Mouse (Mus musculus): ENCODE results near the gene Ndufv3. TPM values are rescaled to one million over a fixed set of nuclear protein-coding genes. Genes with fewer than 3 reads are reported as not detected.
"Not testable (repeated sequence)": the region's sequence is repeated elsewhere in the genome, so short reads cannot be mapped to it uniquely, and the experiment has no call there.

The Ndufv3 gene
- total and polyA plus RNA-seq, 3 experiments = 158 to 1,046 (median 189) TPM

DNA sequence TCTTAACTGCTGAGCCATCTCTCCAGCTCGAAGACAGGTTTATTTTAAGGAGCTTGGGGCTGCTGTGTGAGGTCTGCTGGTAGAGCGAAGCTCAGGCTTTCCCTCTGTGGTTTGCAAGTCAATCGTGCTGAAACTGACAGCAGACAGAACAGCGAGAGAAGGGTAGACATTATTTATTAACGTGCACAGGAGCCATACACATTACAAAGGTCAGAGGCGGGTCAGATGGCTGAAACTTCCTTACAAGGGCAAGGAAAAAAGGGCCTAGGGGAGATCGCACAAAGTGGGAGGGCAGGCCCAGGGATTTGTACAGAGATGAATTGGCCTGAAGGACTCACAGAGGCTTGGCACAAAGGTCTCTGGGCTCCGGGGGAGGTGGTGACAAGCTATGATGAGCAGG lies 29.5 kb downstream of the Ndufv3 start:
- H3K79me2 ChIP-seq (ENCODE audit: control insufficient read depth, insufficient read depth, low read length, poor library complexity) = no peaks in the 10 kb centered on the region; the same call in 1 of the 2 replicates
- no peak overlapping the region for H3K4me3 ChIP-seq (ENCODE audit: control insufficient read depth in 1 of 2, insufficient read depth in 1 of 2, low read depth in 2 of 2, low read length in 2 of 2)
- H3K27ac ChIP-seq (ENCODE audit: control insufficient read depth, low read depth, low read length) = no peak overlapping the region
- TF ChIP-seq MYB (IDR thresholded peaks at IDR 0.05; ENCODE audit: low read depth, low read length) (no peak), USF1 (IDR thresholded peaks at IDR 0.05; ENCODE audit: low read depth, low read length) (no peak), ZC3H11A (IDR thresholded peaks at IDR 0.05; ENCODE audit: low read depth, low read length) (no peak), ZKSCAN1 (IDR thresholded peaks at IDR 0.05; ENCODE audit: low read depth, low read length) (no peak), MYC (IDR thresholded peaks at IDR 0.05; ENCODE audit: low read depth, low read length) (no peak), UBTF (IDR thresholded peaks at IDR 0.05; ENCODE audit: borderline replicate concordance, insufficient read depth, low read depth, low read length) (no peak), POLR2AphosphoS5 (IDR thresholded peaks at IDR 0.05; ENCODE audit: borderline replicate concordance, low read depth, low read length) (no peak), POLR2AphosphoS2 (IDR thresholded peaks at IDR 0.05; ENCODE audit: low read length) (no peak), CTCF (IDR thresholded peaks at IDR 0.05 in 2 of 3, conservative IDR thresholded peaks at IDR 0.05 in 1 of 3; ENCODE audit: control insufficient read depth in 1 of 3, insufficient read depth in 1 of 3, low read depth in 2 of 3, low read length in 3 of 3, poor library complexity in 1 of 3, severe bottlenecking in 1 of 3) (no peak)
- H3K9me3 ChIP-seq (replicated peaks; ENCODE audit: insufficient read depth, low read length) = no peaks in the 10 kb centered on the region
- no peaks in the 10 kb centered on the region for H3K36me3 ChIP-seq (ENCODE audit: control insufficient read depth in 1 of 2, insufficient read depth in 2 of 2, low read length in 2 of 2)
- no peak for DNase-seq (ENCODE audit: low read depth, low spot score)
- H3K4me1 ChIP-seq (ENCODE audit: control insufficient read depth in 1 of 2, insufficient read depth in 2 of 2, low read length in 2 of 2) = no peaks in the 10 kb centered on the region
- H3K9ac ChIP-seq (ENCODE audit: control insufficient read depth, low read depth, low read length, poor library complexity, severe bottlenecking) = no peak overlapping the region
- no peaks in the 10 kb centered on the region; a peak in 1 of 4 replicates for H3K27me3 ChIP-seq (ENCODE audit: control insufficient read depth in 1 of 2, insufficient read depth in 2 of 2, low read length in 2 of 2)

DNA sequence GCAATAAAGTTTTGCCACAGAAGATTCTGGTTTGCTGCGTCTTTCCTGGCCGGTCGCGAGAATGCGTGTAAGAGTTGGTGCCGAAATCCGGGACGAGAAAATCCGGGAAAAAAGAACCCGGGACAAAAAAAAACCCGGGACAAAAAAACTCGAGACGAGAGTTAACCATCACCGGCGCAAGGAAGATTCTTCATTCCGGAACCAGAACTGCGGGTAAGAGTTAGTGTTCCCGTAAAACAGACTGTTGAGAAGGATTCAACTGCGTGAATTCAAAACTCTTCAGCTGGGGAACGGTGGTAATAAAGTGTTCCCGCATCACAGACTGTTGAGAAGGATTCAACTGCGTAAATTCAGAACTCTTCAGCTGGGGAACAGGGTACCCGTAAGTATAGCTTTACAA lies 32.7 kb downstream of the Ndufv3 start:
- not testable (repeated sequence) for DNase-seq (ENCODE audit: low read depth, low spot score); H3K4me3 ChIP-seq (ENCODE audit: control insufficient read depth in 1 of 2, insufficient read depth in 1 of 2, low read depth in 2 of 2, low read length in 2 of 2)

DNA sequence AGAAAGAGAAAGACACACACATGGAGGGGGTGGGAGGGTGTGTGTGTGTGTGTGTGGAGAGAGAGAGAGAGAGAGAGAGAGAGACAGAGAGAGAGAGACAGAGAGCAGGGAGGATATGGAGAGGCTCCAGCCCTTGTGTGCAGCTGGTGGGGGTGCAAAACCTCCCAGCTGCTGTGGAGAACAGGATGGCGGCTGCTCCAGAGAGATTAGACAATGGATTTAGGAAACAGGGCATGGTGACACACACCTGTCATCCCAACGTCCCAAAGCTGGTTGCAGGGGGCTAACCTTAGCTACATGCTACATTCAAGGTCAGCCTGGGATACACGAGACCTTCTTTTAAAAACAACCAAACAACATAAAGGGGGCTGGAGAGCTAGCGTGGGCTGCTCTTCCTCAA lies 36.3 kb downstream of the Ndufv3 start:
- H3K9ac ChIP-seq (ENCODE audit: control insufficient read depth, low read depth, low read length, poor library complexity, severe bottlenecking) = no peak overlapping the region
- no peak for DNase-seq (ENCODE audit: low read depth, low spot score)
- no peaks in the 10 kb centered on the region for H3K9me3 ChIP-seq (replicated peaks; ENCODE audit: insufficient read depth, low read length)
- no peak overlapping the region for H3K27ac ChIP-seq (ENCODE audit: control insufficient read depth, low read depth, low read length)
- no peaks in the 10 kb centered on the region for H3K27me3 ChIP-seq (ENCODE audit: control insufficient read depth in 1 of 2, insufficient read depth in 2 of 2, low read length in 2 of 2)
- peaks cover 16% of the 10 kb centered on the region for H3K79me2 ChIP-seq (ENCODE audit: control insufficient read depth, insufficient read depth, low read length, poor library complexity)
- H3K36me3 ChIP-seq (ENCODE audit: control insufficient read depth in 1 of 2, insufficient read depth in 2 of 2, low read length in 2 of 2) = peaks cover 0 to 9% of the 10 kb centered on the region in 2 experiments; a peak in 1 of 4 replicates
- peaks cover 0 to 14% of the 10 kb centered on the region in 2 experiments; a peak in 3 of 4 replicates for H3K4me1 ChIP-seq (ENCODE audit: control insufficient read depth in 1 of 2, insufficient read depth in 2 of 2, low read length in 2 of 2)
- no peak overlapping the region for H3K4me3 ChIP-seq (ENCODE audit: control insufficient read depth in 1 of 2, insufficient read depth in 1 of 2, low read depth in 2 of 2, low read length in 2 of 2)
- TF ChIP-seq E2F4 (IDR thresholded peaks at IDR 0.05; ENCODE audit: borderline replicate concordance, low read depth, low read length) (no peak), USF2 (IDR thresholded peaks at IDR 0.05; ENCODE audit: borderline replicate concordance in 1 of 2, insufficient read depth in 1 of 2, low read depth in 1 of 2, low read length in 2 of 2) (no peak), TAL1 (IDR thresholded peaks at IDR 0.05; ENCODE audit: low read length) (0 out of 2 replicates have a peak, but pooled peaks have one; percentile 7), CHD2 (IDR thresholded peaks at IDR 0.05; ENCODE audit: low read length) (no peak), MYC (IDR thresholded peaks at IDR 0.05; ENCODE audit: low read depth, low read length) (no peak)

More for the DNA sequence above, 32.7 kb downstream of the Ndufv3 start:
- not testable (repeated sequence) for H3K9ac ChIP-seq (ENCODE audit: control insufficient read depth, low read depth, low read length, poor library complexity, severe bottlenecking); H3K4me1 ChIP-seq (ENCODE audit: control insufficient read depth in 1 of 2, insufficient read depth in 2 of 2, low read length in 2 of 2); H3K79me2 ChIP-seq (ENCODE audit: control insufficient read depth, insufficient read depth, low read length, poor library complexity); H3K9me3 ChIP-seq (replicated peaks; ENCODE audit: insufficient read depth, low read length); H3K27me3 ChIP-seq (ENCODE audit: control insufficient read depth in 1 of 2, insufficient read depth in 2 of 2, low read length in 2 of 2); H3K36me3 ChIP-seq (ENCODE audit: control insufficient read depth in 1 of 2, insufficient read depth in 2 of 2, low read length in 2 of 2); H3K27ac ChIP-seq (ENCODE audit: control insufficient read depth, low read depth, low read length)

Measured in MEL (cell line).